Mouse (Mus musculus) hindbrain, embryonic 14.5 days (tissue): ENCODE results near the gene Mas1. TPM values are rescaled to one million over a fixed set of nuclear protein-coding genes. Genes with fewer than 3 reads are reported as not detected.

Source experiments
- ATAC-seq: fragments of 200-750 bp; cut with Nextera tagmentation; 2 replicates; pipeline ENCODE4 v1.8.0; 2017; ENCODE audit warnings: moderate number of reproducible peaks, mild to moderate bottlenecking, moderate TSS enrichment, moderate library complexity; ENCODE audit not compliant: low FRiP score
- DNase-seq: peaks from one replicate; pipeline ENCODE4 v3.0.0-alpha.2; 2015; ENCODE audit warnings: low spot score
- H3K27ac ChIP-seq: fragments of 300-500 bp; sonication (generic); 2 replicates; pipeline ENCODE4 v1.5.1; 2014; ENCODE audit warnings: mild to moderate bottlenecking, moderate library complexity
- H3K27me3 ChIP-seq: fragments of 300-500 bp; sonication (generic); 2 replicates; pipeline ENCODE4 v1.6.1; 2014; ENCODE audit warnings: mild to moderate bottlenecking, low read length, mixed read lengths; ENCODE audit not compliant: control insufficient read depth, insufficient read depth
- H3K36me3 ChIP-seq: fragments of 300-500 bp; sonication (generic); replicated peaks from 2 replicates; pipeline ENCODE4 v1.6.1; 2014; ENCODE audit not compliant: control insufficient read depth, insufficient read depth
- H3K4me1 ChIP-seq: fragments of 300-500 bp; sonication (generic); replicated peaks from 2 replicates; pipeline ENCODE4 v1.6.1; 2014; ENCODE audit warnings: antibody characterized with exemption, low read length, mixed read lengths; ENCODE audit not compliant: control insufficient read depth, insufficient read depth
- H3K4me2 ChIP-seq: fragments of 300-500 bp; sonication (generic); replicated peaks from 2 replicates; pipeline ENCODE4 v1.6.1; 2014; ENCODE audit warnings: mild to moderate bottlenecking, moderate library complexity
- H3K4me3 ChIP-seq: fragments of 300-500 bp; sonication (generic); replicated peaks from 2 replicates; pipeline ENCODE4 v1.5.1; 2014; ENCODE audit warnings: mild to moderate bottlenecking, low read length
- H3K9ac ChIP-seq: fragments of 300-500 bp; sonication (generic); 2 replicates; pipeline ENCODE4 v1.6.1; 2014
- H3K9me3 ChIP-seq: fragments of 300-500 bp; sonication (generic); 2 replicates; pipeline ENCODE4 v1.6.1; 2016; ENCODE audit warnings: low read length; ENCODE audit not compliant: control insufficient read depth
- WGBS: fragments of 180-500 bp; shearing (Covaris S2); extraction: QIAGEN DNeasy Blood & Tissue Kit; methylation state at CpG from one replicate; pipeline ENCODE4 v1.1.7; 2014; 5-methylcytosine and 5-hydroxymethylcytosine counted together
- polyA plus RNA-seq: library from polyadenylated mRNA; unstranded; fragments of >200 nt; fragmentation: Nextera tagmentation; extraction: Ambion mirVana; gene quantifications from 2 replicates; pipeline ENCODE4 v1.2.1, GENCODE M21; 2014

Gene Mas1
- polyA plus RNA-seq, 1 experiment from 2014 or later, result 0.31 TPM

- Histone ChIP-seq H3K4me2 (no peak overlapping the region), H3K27ac (no peak overlapping the region), H3K4me3 (no peak overlapping the region), H3K4me1 (no peaks in the 10 kb centered on the region), H3K9me3 (no peaks in the 10 kb centered on the region), H3K27me3 (no peaks in the 10 kb centered on the region), H3K36me3 (no peaks in the 10 kb centered on the region), H3K9ac (no peak overlapping the region)
- ATAC-seq (no peak), DNase-seq (no peak)
- WGBS, result 89% methylated on average over 1 of the region's 1 CpGs
Observed at GRCm38 (mm10) chr17:12881216-12881615, 13.3 kb upstream of the Mas1 start.

- ATAC-seq, result no peak
- 3% methylated on average over 14 of the region's 14 CpGs for WGBS
- Histone ChIP-seq H3K4me3 (no peak overlapping the region), H3K9me3 (no peaks in the 10 kb centered on the region), H3K4me1 (no peaks in the 10 kb centered on the region), H3K36me3 (no peaks in the 10 kb centered on the region), H3K9ac (no peak overlapping the region), H3K27me3 (no peaks in the 10 kb centered on the region), H3K4me2 (peak overlapping the region; percentile 36), H3K27ac (no peak overlapping the region)
- DNase-seq, result peak; percentile 89
Observed at GRCm38 (mm10) chr17:12880178-12880577, 12.2 kb upstream of the Mas1 start.

- Histone ChIP-seq H3K27me3 (no peaks in the 10 kb centered on the region), H3K36me3 (no peaks in the 10 kb centered on the region), H3K9ac (no peak within 1 kb of the TSS), H3K9me3 (no peaks in the 10 kb centered on the region), H3K4me3 (no peak within 1 kb of the TSS), H3K4me2 (no peak within 1 kb of the TSS), H3K27ac (no peak within 1 kb of the TSS), H3K4me1 (no peaks in the 10 kb centered on the region)
- no peak for DNase-seq
- 88% methylated on average over 5 of the region's 5 CpGs for WGBS
- ATAC-seq, result no peak
Observed at GRCm38 (mm10) chr17:12875734-12876133, 7.8 kb upstream of the Mas1 start, which contains the start of gene Mrgprh. Gene Mrgprh (plus strand): TSS chr17:12876034.

GRCm38 (mm10) chr17:12872275-12873028 lies 4.5 kb upstream of the Mas1 start:
- no peak overlapping the region for H3K9ac ChIP-seq
- H3K4me3 ChIP-seq, result no peak overlapping the region
- no peaks in the 10 kb centered on the region for H3K36me3 ChIP-seq
- DNase-seq (no peak), ATAC-seq (0 out of 2 replicates have a peak, but pooled peaks have one; percentile 51)
- H3K9me3 ChIP-seq, result no peaks in the 10 kb centered on the region
- 67% methylated on average over 16 of the region's 16 CpGs for whole genome bisulfite sequencing
- H3K27ac ChIP-seq, result no peak overlapping the region
- no peaks in the 10 kb centered on the region for H3K4me1 ChIP-seq
- H3K4me2 ChIP-seq, result no peak overlapping the region
- no peaks in the 10 kb centered on the region for H3K27me3 ChIP-seq

- Histone ChIP-seq H3K9me3 (no peaks in the 10 kb centered on the region), H3K4me3 (no peak overlapping the region), H3K36me3 (no peaks in the 10 kb centered on the region), H3K4me1 (no peaks in the 10 kb centered on the region), H3K27ac (no peak overlapping the region), H3K4me2 (no peak overlapping the region), H3K27me3 (no peaks in the 10 kb centered on the region), H3K9ac (no peak overlapping the region)
- DNase-seq (no peak), ATAC-seq (no peak)
- WGBS, result 41% methylated on average over 4 of the region's 4 CpGs
Observed at GRCm38 (mm10) chr17:12868640-12869039, 697 bp upstream of the Mas1 start.

GRCm38 (mm10) chr17:12866853-12867252 lies 1.1 kb downstream of the Mas1 start:
- no peak overlapping the region for H3K27ac ChIP-seq
- H3K36me3 ChIP-seq, result no peaks in the 10 kb centered on the region
- H3K4me2 ChIP-seq, result no peak overlapping the region
- no peaks in the 10 kb centered on the region for H3K27me3 ChIP-seq
- no peak overlapping the region for H3K4me3 ChIP-seq
- ATAC-seq (no peak), DNase-seq (no peak)
- WGBS, result 86% methylated on average over 10 of the region's 10 CpGs
- H3K4me1 ChIP-seq, result no peaks in the 10 kb centered on the region
- no peaks in the 10 kb centered on the region for H3K9me3 ChIP-seq
- no peak overlapping the region for H3K9ac ChIP-seq

- WGBS, result 72% methylated on average over 3 of the region's 3 CpGs
- ATAC-seq (no peak), DNase-seq (no peak)
- H3K9me3 ChIP-seq, result no peaks in the 10 kb centered on the region
- H3K27ac ChIP-seq, result no peak overlapping the region
- H3K4me1 ChIP-seq, result no peaks in the 10 kb centered on the region
- H3K36me3 ChIP-seq, result no peaks in the 10 kb centered on the region
- no peak overlapping the region for H3K4me2 ChIP-seq
- H3K4me3 ChIP-seq, result no peak overlapping the region
- no peaks in the 10 kb centered on the region for H3K27me3 ChIP-seq
- no peak overlapping the region for H3K9ac ChIP-seq
Observed at GRCm38 (mm10) chr17:12865407-12865806, 2.5 kb downstream of the Mas1 start.

GRCm38 (mm10) chr17:12864111-12864510 lies 3.8 kb downstream of the Mas1 start:
- Histone ChIP-seq H3K36me3 (no peaks in the 10 kb centered on the region), H3K4me3 (no peak overlapping the region), H3K9ac (no peak overlapping the region), H3K27me3 (no peaks in the 10 kb centered on the region), H3K4me2 (no peak overlapping the region), H3K4me1 (no peaks in the 10 kb centered on the region), H3K9me3 (no peaks in the 10 kb centered on the region), H3K27ac (no peak overlapping the region)
- ATAC-seq, result no peak
- no peak for DNase-seq

GRCm38 (mm10) chr17:12859006-12859520 lies 8.9 kb downstream of the Mas1 start:
- H3K27ac ChIP-seq, result no peak overlapping the region
- WGBS, result 85% methylated on average over 8 of the region's 8 CpGs

More at GRCm38 (mm10) chr17:12859006-12859520, 8.9 kb downstream of the Mas1 start:
- Histone ChIP-seq H3K27me3 (no peaks in the 10 kb centered on the region), H3K9me3 (no peaks in the 10 kb centered on the region), H3K9ac (no peak overlapping the region), H3K4me3 (no peak overlapping the region), H3K4me2 (no peak overlapping the region), H3K4me1 (no peaks in the 10 kb centered on the region), H3K36me3 (no peaks in the 10 kb centered on the region)
- ATAC-seq, result no peak
- no peak for DNase-seq
